Mouse (Mus musculus): Measurements from ENCODE around the gene Plcd1. TPM values are rescaled to one million over a fixed set of nuclear protein-coding genes. Genes with fewer than 3 reads are reported as not detected.

Gene Plcd1
- 57.9 TPM for polyA plus RNA-seq (2021)

DNA sequence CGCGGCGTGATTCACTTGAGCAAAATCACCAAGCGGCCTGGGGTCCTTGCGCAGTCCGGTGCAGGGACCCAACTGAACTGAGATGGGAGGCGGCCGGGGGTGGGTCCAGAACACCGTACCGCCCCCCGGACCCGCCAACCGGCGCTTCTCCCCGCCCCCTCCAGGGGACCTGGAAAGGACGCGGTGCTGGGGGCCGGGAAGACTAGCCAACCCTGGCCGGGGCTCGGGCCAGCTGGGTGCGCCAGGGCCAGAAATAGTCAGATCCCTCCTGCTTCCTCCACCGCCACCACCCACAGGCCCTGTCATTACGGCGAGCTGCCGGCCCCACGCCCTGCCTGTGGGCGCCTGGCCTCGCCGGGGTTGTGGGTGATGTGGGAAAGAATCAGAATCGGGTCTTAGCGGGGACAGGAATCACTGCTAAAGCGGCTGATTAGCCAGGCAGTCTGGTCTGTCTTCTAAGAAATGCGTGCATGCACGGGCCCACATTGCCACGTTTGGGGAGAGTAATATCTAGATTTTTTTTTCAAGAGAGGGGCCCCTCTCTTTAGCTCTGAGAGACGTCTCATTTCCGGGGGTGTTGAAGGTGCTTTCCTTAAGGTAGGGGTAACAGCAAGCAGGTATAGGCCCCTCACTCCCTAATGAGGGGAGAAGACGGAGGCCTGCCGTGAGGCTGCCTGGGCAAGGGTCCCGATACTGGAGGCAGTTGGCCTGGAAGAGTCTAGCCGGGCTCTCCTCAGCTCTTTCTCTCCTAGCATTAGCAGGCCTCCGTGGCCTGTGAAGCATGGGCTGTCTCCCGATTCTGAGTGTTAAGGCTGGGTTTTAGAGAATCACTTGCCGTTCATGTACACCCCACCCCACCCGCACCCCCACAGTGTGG lies at the start of gene Plcd1:
Plcd1 (minus strand) TSS at position 84 of the 877 bp plus-strand sequence.
- DNase-seq (ENCODE audit: low read depth, low spot score) (no peak), ATAC-seq (peak; percentile 52)
- ChIA-PET CTCF (no interaction called here), POLR2A (interaction anchor here (0.8 to 1.5 kb wide), 3 partner anchors 9 to 68 kb away, joined by 3 to 4 read pairs (median 3); no protein-coding TSS in a partner anchor)
- in situ Hi-C loops (cut with MboI; ENCODE audit: low pct_unique_long_range_greater_than_20kb), result no loop called here
- no peak for TF ChIP-seq CTCF (IDR thresholded peaks at IDR 0.05)
- H3K27me3 ChIP-seq, result no peaks in the 10 kb centered on the region

DNA sequence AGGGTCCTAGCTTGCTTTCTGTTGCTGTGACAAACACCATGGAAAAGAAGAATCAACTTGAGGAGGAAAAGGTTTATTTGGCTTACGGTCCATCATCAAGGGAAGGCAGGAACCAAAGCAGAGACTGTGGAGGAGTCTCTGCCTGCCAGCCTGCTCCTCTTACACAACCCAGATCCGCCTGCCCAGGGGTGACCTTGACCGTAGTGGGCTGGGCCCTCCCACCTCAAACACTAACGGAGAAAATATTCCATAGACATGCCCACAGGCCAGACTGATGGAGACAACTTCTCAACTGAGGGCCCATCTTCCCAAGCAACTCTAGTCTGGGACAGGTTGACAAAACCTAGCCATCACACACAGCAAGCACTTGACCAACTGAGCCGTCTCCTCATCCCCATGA lies 48.8 kb upstream of the Plcd1 start:
- DNase-seq (ENCODE audit: low read depth, low spot score) (no peak), ATAC-seq (no peak)
- ChIA-PET CTCF (no interaction called here), POLR2A (no interaction called here)
- in situ Hi-C loops (cut with MboI; ENCODE audit: low pct_unique_long_range_greater_than_20kb), result loop anchor here (10.0 kb wide), 1 partner anchor 463 kb away; no protein-coding TSS in a partner anchor
- no peak for TF ChIP-seq CTCF (IDR thresholded peaks at IDR 0.05)
- peaks cover 4% of the 10 kb centered on the region for H3K27me3 ChIP-seq

DNA sequence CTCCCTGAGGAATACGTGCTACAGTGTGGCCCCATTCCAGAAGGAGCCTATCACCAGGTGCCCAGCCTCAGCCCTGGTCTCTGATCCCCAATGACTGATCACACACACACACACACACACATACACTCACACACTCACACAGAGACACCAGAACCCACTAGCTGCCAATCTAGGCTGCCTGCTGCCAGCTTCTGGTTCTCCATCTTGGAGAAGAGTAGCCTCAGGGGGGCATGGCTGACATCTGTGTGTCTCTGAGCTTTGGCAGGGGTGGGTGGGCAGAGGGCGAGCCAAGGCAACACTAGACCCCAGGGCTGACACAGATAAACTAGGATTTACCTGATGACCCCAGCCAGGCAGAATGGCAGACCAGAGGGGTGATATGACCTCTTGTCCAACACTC lies 45.5 kb upstream of the Plcd1 start:
- in situ Hi-C loops (cut with MboI; ENCODE audit: low pct_unique_long_range_greater_than_20kb), result no loop called here
- peaks cover 3% of the 10 kb centered on the region for H3K27me3 ChIP-seq
- ChIA-PET CTCF (no interaction called here), POLR2A (no interaction called here)
- no peak for DNase-seq (ENCODE audit: low read depth, low spot score)
- no peak for TF ChIP-seq CTCF (IDR thresholded peaks at IDR 0.05)
- ATAC-seq, result no peak

DNA sequence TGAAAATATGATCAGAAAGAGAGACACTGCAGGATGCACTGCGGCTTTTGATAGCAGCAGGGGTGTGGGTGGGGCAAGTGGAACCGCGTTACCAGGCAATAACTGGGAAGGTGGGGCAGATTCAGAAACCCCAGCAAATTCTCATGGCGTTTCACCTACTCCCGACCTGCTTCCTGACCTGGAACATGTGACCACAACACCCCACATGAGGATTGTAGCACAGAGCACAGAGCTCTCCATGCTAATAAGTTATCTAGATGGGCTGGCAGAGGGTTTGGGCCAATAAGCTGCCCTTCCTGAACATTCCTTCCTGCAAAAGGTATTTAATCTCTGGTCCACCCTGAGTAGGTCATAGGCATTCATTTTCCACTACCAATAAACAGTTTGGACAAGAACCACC lies 37.4 kb upstream of the Plcd1 start:
- no peak for DNase-seq (ENCODE audit: low read depth, low spot score)
- ChIA-PET CTCF (no interaction called here), POLR2A (no interaction called here)
- no peaks in the 10 kb centered on the region for H3K27me3 ChIP-seq
- no peak for ATAC-seq
- in situ Hi-C loops (cut with MboI; ENCODE audit: low pct_unique_long_range_greater_than_20kb), result no loop called here
- no peak for TF ChIP-seq CTCF (IDR thresholded peaks at IDR 0.05)

DNA sequence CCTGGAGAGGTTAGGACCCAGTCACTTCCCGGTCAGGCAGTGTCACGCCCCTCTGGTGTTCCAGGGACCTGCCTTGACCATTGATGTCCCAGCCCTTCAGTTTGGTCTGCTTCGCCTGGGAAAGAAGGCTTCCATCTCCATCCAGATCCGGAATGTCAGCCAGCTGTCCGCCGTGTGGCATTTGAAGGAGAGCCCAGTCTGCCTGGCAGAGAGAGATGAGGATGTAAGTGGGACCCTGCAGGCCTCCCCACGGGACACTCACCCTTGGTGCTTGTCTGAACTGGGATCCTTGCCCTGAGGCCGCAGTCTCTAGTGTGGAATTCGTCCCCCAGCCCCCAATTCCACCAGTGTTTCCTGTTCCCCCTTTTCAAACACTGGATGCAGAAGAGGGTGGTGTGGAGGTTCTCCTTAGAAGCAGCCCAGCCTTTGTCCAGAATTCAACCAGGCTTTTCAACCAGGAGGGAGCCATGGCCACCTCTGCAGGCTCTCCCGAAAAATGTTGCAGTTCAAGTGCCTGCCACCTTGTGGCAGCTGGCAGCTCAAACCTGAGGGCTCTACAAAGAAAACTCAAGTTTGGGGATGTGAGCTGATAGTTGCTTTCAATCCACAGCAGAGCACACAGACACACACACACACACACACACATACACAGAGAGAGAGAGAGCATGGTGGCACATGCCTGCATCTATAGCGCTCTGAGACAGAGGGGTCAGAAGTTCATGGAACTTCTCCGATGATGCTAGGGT lies 35.3 kb upstream of the Plcd1 start:
- no peak for DNase-seq (ENCODE audit: low read depth, low spot score)
- in situ Hi-C loops (cut with MboI; ENCODE audit: low pct_unique_long_range_greater_than_20kb), result no loop called here
- ChIA-PET POLR2A (no interaction called here), CTCF (no interaction called here)
- no peak for ATAC-seq
- H3K27me3 ChIP-seq, result no peaks in the 10 kb centered on the region
- TF ChIP-seq CTCF (IDR thresholded peaks at IDR 0.05), result no peak

DNA sequence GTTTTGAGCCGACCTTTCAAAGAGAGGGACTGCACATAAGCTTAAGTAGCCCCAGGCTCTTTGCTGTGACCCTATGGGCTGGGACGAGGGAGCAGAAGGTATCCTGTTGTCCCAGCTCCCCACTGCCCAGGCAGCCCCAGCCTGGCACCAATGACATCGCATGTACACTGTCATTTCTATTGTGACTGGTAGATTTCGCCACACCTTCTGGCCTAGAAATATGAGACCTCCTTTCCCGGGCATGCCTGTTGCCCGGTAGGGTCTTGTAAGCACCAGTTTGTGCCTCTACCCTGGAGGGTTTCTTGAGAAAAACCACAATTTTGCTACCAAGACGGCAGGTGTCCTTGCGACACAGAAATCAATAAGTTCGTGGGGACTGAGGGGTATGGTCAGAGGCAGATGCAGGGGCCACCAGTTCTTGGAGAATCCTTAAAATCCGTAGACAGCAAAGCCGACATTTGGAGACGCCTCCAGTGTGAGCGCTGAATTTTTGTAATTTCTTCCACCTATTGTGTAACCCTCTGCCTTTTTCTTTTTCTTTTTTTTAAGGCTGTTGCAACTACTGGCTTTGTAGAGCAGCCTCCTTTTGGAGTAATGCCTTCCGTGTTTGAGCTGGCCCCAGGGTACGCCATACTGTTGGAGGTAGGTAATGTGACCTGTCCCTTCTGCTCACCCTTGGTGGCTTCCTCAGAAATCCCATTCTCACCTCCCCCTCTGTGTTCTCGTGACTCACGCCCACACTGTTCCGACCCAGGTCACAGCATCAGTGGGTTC lies 29.5 kb upstream of the Plcd1 start:
- CTCF ChIA-PET, result no interaction called here
- in situ Hi-C loops (cut with MboI; ENCODE audit: low pct_unique_long_range_greater_than_20kb), result no loop called here
- ATAC-seq, result no peak

DNA sequence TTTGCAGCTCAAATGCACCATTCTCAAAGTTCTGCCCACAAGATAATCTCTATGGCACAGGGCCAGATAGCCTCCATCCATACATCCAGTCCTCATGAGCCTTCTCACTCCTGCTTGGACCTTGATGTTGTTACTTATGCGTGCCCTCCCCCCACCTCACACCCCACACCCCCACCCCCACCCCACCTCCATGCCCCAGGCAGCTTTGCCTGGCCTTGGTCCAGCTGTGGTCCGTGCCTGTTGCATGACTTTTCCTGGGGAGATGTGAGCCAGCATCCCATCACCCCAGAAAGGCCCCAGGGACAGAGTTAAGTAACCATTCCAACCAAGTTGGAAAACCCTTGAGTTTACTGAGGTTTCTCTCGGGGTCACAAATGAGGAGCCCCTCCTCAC lies 26.9 kb upstream of the Plcd1 start:
- CTCF ChIA-PET, result no interaction called here
- DNase-seq (ENCODE audit: low read depth, low spot score) (no peak), ATAC-seq (no peak)
- TF ChIP-seq CTCF (IDR thresholded peaks at IDR 0.05), result no peak
- H3K27me3 ChIP-seq, result no peaks in the 10 kb centered on the region
- in situ Hi-C loops (cut with MboI; ENCODE audit: low pct_unique_long_range_greater_than_20kb), result no loop called here
- POLR2A ChIA-PET, result no interaction called here

More for the DNA sequence above, 29.5 kb upstream of the Plcd1 start:
- TF ChIP-seq CTCF (IDR thresholded peaks at IDR 0.05), result no peak
- no peaks in the 10 kb centered on the region for H3K27me3 ChIP-seq
- POLR2A ChIA-PET, result no interaction called here
- DNase-seq (ENCODE audit: low read depth, low spot score), result no peak

DNA sequence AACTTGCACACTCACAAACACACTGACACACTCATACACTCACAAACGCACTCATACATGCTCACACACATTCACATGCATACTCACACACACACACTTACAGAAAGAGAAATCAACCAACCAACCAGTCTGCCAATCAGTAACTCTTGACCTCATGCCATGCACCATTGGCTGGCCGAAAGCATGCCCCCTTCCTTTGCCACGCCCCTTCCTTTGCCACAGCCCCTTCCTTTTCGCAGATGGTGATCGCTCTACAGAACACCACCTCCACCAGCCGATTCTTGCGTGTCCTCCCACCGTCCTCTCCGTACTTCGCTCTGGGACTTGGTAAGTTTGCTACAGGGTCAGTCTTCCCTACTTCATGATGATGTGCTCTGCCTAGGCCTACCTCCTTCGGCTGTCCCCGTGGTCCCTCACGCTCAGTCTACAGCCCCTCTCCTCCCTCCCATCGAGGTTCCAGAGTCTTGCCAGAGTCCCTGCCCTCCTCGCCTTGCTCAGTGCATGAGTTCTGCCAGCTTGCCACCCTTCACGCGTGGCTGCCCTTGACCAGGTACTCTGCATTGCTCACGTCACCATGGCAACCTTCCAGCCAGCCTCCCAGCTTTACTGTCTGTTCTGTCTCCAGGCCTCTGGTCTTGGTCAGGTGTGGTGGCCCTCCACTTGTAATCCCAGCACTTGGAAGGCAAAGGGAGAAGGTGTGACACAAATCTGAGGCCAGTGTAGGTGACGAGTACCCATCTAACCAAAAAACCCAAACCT lies 26.3 kb upstream of the Plcd1 start:
- H3K27me3 ChIP-seq, result no peaks in the 10 kb centered on the region
- POLR2A ChIA-PET, result no interaction called here
- TF ChIP-seq CTCF (IDR thresholded peaks at IDR 0.05), result no peak
- in situ Hi-C loops (cut with MboI; ENCODE audit: low pct_unique_long_range_greater_than_20kb), result no loop called here
- DNase-seq (ENCODE audit: low read depth, low spot score), result peak; percentile 46
- ATAC-seq, result peak; percentile 48
- CTCF ChIA-PET, result interaction anchor here (1.6 kb wide), 1 partner anchor 33 kb away, joined by 3 read pairs; no protein-coding TSS in a partner anchor

DNA sequence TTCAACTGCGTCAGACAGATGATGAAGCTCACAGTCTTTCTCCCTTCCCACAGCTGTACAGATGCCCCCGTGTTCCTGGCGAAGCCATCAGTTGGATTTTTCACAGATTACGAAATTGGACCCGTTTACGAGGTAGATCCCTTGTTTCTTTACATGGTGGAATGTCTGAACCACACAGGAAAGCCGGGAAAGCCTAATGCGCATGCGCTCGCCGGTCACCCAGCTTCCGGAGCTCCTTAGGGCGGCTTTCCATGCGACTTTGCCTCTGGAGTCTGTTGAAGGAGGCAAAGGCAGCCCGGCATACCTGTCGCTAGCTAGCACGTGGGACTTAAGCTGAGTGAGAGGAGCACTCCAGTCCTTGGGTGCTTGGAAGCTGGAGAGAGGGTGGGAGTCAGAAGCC lies 21.6 kb upstream of the Plcd1 start:
- no peaks in the 10 kb centered on the region for H3K27me3 ChIP-seq
- in situ Hi-C loops (cut with MboI; ENCODE audit: low pct_unique_long_range_greater_than_20kb), result no loop called here
- ATAC-seq (no peak), DNase-seq (ENCODE audit: low read depth, low spot score) (no peak)
- no peak for TF ChIP-seq CTCF (IDR thresholded peaks at IDR 0.05)
- ChIA-PET CTCF (no interaction called here), POLR2A (interaction anchor here (0.6 kb wide), 1 partner anchor 45 kb away, joined by 3 read pairs; no protein-coding TSS in a partner anchor)

DNA sequence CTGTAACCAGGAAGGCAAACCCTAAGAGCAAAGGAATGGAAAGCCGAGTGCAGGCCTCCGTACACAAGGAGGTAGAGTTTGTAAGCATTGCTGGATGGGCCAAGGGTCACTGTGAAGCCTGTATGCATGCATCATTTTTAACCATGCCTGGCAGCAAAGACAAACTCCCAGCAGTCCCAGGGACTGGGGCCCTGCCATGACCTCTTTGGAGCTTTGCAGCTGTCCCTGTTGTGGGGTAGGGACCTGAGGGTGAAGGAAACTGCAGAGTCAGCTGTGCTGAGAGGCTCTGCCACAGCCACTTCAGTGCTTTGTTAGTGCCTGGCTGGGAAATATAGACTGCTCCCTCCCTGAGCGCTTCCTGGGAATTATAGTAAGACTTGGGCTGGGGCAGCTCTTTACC lies 17.3 kb upstream of the Plcd1 start:
- ATAC-seq (no peak), DNase-seq (ENCODE audit: low read depth, low spot score) (no peak)
- POLR2A ChIA-PET, result no interaction called here
- CTCF ChIA-PET, result no interaction called here
- no peak for TF ChIP-seq CTCF (IDR thresholded peaks at IDR 0.05)
- in situ Hi-C loops (cut with MboI; ENCODE audit: low pct_unique_long_range_greater_than_20kb), result no loop called here
- H3K27me3 ChIP-seq, result no peaks in the 10 kb centered on the region
